ENCODE assay signal across 27 mouse cellular contexts in genomic region chr2:17297496-17297895, GRCm38 (mm10).
"Had no signal": no experiment of that assay in that cellular context is flagged by ENCODE, and none has a peak within 500 bp of the region (broad histone marks: within the 10 kb centered on the region; RNA-seq: fewer than 3 reads in every experiment).

No protein-coding gene starts in this region.

- H3K9ac ChIP-seq: heart, embryonic 13.5 days; heart, embryonic 15.5 days; hindbrain, embryonic 13.5 days; hindbrain, embryonic 15.5 days; kidney, embryonic 15.5 days; limb, embryonic 12.5 days; liver, embryonic 13.5 days had no signal

- H3K27me3 ChIP-seq: heart, embryonic 13.5 days; heart, embryonic 15.5 days; hindbrain, embryonic 13.5 days; hindbrain, embryonic 15.5 days; kidney, embryonic 15.5 days; limb, embryonic 12.5 days; liver, embryonic 13.5 days had no signal

- DNase-seq: gastrocnemius, postnatal 25 days; heart, adult 11 months; heart, adult 2 months; heart, postnatal 14 days; heart, postnatal 36 days; kidney, adult 11 months; kidney, adult 2 months; kidney, adult 9 months; kidney, postnatal 14 days; kidney, postnatal 36 days; layer of hippocampus, adult 9-11 months; layer of hippocampus, postnatal 36 days; liver; liver, embryonic 13.5 days had no signal

- H3K9me3 ChIP-seq: heart, embryonic 13.5 days; heart, embryonic 15.5 days; hindbrain, embryonic 13.5 days; hindbrain, embryonic 15.5 days; limb, embryonic 10.5 days; limb, embryonic 12.5 days; liver, embryonic 13.5 days had no signal

- ATAC-seq: hindbrain, postnatal 0 days; intestine, embryonic 16.5 days had no signal

- H3K36me3 ChIP-seq: heart, embryonic 13.5 days; heart, embryonic 15.5 days; hindbrain, embryonic 13.5 days; hindbrain, embryonic 15.5 days; kidney, embryonic 15.5 days; limb, embryonic 10.5 days; limb, embryonic 12.5 days; liver, embryonic 13.5 days had no signal

- H3K4me2 ChIP-seq: heart, embryonic 11.5 days; heart, embryonic 13.5 days; heart, embryonic 15.5 days; hindbrain, embryonic 13.5 days; hindbrain, embryonic 15.5 days; kidney, embryonic 15.5 days; limb, embryonic 12.5 days; liver, embryonic 11.5 days; liver, embryonic 13.5 days had no signal

- H3K4me3 ChIP-seq: heart, adult 2 months; heart, embryonic 13.5 days; heart, embryonic 15.5 days; hindbrain, embryonic 13.5 days; hindbrain, embryonic 15.5 days; kidney, embryonic 15.5 days; left cerebral cortex, adult 2 months; limb, embryonic 10.5 days; limb, embryonic 12.5 days; liver, embryonic 13.5 days had no signal

- H3K4me1 ChIP-seq: heart, embryonic 13.5 days; heart, embryonic 15.5 days; hindbrain, embryonic 13.5 days; hindbrain, embryonic 15.5 days; kidney, embryonic 15.5 days; limb, embryonic 10.5 days; limb, embryonic 12.5 days; liver, embryonic 13.5 days had no signal

- H3K27ac ChIP-seq: heart, adult 2 months; heart, embryonic 13.5 days; heart, embryonic 15.5 days; hindbrain, embryonic 13.5 days; hindbrain, embryonic 15.5 days; hindbrain, postnatal 0 days; kidney, embryonic 15.5 days; kidney, postnatal 0 days; left cerebral cortex, adult 2 months; limb, embryonic 10.5 days; limb, embryonic 12.5 days; liver, embryonic 13.5 days had no signal
